Mouse (Mus musculus) E14TG2a.4 (cell line): ENCODE measurements around the gene Alk.

Experiments used
- CTCF ChIP-seq: conservative IDR thresholded peaks from 2 replicates; pipeline ENCODE4 v1.5.1; 2014; ENCODE audit warnings: low read length
- NANOG ChIP-seq: IDR thresholded peaks from 2 replicates; pipeline ENCODE4 v1.6.1; 2014; ENCODE audit warnings: borderline replicate concordance, low read length, mixed read lengths
- POU5F1 ChIP-seq: IDR thresholded peaks from 2 replicates; pipeline ENCODE4 v1.6.1; 2014; ENCODE audit warnings: low read length, borderline replicate concordance

DNA sequence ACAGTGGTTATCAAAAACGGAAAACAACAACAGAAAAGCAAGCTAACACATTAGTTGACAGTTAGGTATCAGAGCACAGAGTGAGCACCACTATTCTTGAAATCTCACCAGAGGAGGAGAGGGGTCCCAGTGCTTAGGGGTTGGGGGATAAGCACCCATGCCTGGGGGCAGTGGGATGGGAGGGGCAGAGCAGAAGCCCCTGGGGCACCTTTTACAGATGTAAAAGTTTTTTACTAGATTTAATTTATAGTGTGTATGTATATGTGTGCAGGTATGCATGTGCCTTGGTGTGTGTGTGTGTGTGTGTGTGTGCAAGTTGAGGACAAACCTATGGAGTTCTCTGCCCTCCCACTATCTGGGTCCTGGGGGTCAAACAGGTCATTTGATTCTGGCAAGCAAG is 733.8 kb downstream of the Alk start:
- TF ChIP-seq CTCF (no peak), NANOG (no peak), POU5F1 (no peak)
